Mouse (Mus musculus): ENCODE measurements around the gene Pigyl. TPM values are rescaled to one million over a fixed set of nuclear protein-coding genes. Genes with fewer than 3 reads are reported as not detected.
"Not testable (repeated sequence)": the region's sequence is repeated elsewhere in the genome, so short reads cannot be mapped to it uniquely, and the experiment has no call there.

Gene Pigyl
- polyA plus RNA-seq, 1 experiment, result 47.7 TPM

GRCm38 (mm10) chr9:22132220-22132619, 24.4 kb upstream of the Pigyl start:
- Histone ChIP-seq H3K4me3 (ENCODE audit: insufficient read depth, low read depth, low read length) (peak overlapping the region; percentile 62), H3K4me1 (ENCODE audit: control insufficient read depth, insufficient read depth, insufficient read length, low read length) (peaks cover 18% of the 10 kb centered on the region)

GRCm38 (mm10) chr9:22134246-22134890, 22.3 kb upstream of the Pigyl start:
- H3K27ac ChIP-seq (replicated peaks; ENCODE audit: low read depth, low read length), result peak overlapping the region; percentile 84
- H3K4me3 ChIP-seq (ENCODE audit: insufficient read depth, low read depth, low read length), result no peak overlapping the region
- H3K4me1 ChIP-seq (ENCODE audit: control insufficient read depth, insufficient read depth, insufficient read length, low read length), result peaks cover 21% of the 10 kb centered on the region

More at GRCm38 (mm10) chr9:22132220-22132619, 24.4 kb upstream of the Pigyl start:
- H3K27ac ChIP-seq (replicated peaks; ENCODE audit: low read depth, low read length), result peak overlapping the region; percentile 23

GRCm38 (mm10) chr9:22134988-22135643, 21.5 kb upstream of the Pigyl start:
- Histone ChIP-seq H3K4me3 (ENCODE audit: insufficient read depth, low read depth, low read length) (no peak overlapping the region), H3K4me1 (ENCODE audit: control insufficient read depth, insufficient read depth, insufficient read length, low read length) (peaks cover 21% of the 10 kb centered on the region), H3K27ac (replicated peaks; ENCODE audit: low read depth, low read length) (peak overlapping the region; percentile 96)

GRCm38 (mm10) chr9:22135644-22136390, 20.8 kb upstream of the Pigyl start, which contains the start of gene Acp5:
TSS of gene Acp5 (minus strand) at chr9:22135711.
- Histone ChIP-seq H3K4me3 (ENCODE audit: insufficient read depth, low read depth, low read length) (no peak within 1 kb of the TSS), H3K27ac (replicated peaks; ENCODE audit: low read depth, low read length) (peak within 1 kb of the TSS; percentile 96)

DNA sequence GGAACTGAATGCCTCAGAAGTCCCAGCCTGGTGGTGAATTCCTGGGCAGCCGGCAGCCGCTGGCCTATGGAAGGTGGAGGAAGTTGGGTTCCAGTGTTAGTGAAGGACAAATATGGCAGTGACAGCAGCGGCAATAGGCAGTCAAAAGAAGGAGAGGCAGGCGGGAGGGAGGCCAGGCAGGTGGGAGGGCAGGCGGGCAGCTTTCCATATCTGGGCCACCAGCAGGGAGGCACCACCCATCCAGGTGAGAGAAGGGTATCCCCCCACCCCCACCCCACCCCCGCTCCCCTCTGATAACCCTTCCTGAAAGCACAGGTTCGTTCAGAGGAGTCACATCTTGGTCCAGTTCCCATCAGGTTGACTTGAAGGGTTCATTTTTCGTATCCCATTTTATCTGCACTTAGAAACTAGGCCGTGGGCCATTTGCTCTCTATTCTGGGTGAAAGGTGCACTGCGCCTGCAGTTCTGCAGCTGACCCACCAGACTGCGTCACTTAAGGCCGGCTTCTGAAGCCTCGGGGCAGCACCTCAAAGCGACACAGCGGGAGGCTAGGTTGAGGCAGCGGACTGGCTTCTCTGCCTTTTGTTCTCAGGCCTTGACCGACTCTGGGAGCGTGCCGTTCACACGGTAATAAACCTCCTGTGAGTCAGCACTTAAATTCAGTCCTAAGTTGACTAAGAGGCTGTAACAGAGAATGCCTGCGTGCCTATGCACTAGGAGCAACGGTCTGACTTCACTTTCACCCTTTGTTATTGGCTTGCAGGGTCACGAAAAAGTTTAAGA, 19.7 kb upstream of the Pigyl start:
- Histone ChIP-seq H3K4me1 (ENCODE audit: control insufficient read depth, insufficient read depth, insufficient read length, low read length) (peaks cover 13% of the 10 kb centered on the region), H3K27ac (replicated peaks; ENCODE audit: low read depth, low read length) (peak overlapping the region; percentile 99), H3K4me3 (ENCODE audit: insufficient read depth, low read depth, low read length) (no peak overlapping the region)

More at GRCm38 (mm10) chr9:22135644-22136390, 20.8 kb upstream of the Pigyl start, which contains the start of gene Acp5:
- H3K4me1 ChIP-seq (ENCODE audit: control insufficient read depth, insufficient read depth, insufficient read length, low read length), result peaks cover 16% of the 10 kb centered on the region

GRCm38 (mm10) chr9:22138480-22138879, 18.2 kb upstream of the Pigyl start:
- no peak overlapping the region for H3K27ac ChIP-seq (replicated peaks; ENCODE audit: low read depth, low read length)
- peaks cover 13% of the 10 kb centered on the region for H3K4me1 ChIP-seq (ENCODE audit: control insufficient read depth, insufficient read depth, insufficient read length, low read length)
- no peak overlapping the region for H3K4me3 ChIP-seq (ENCODE audit: insufficient read depth, low read depth, low read length)

GRCm38 (mm10) chr9:22139746-22140145, 16.9 kb upstream of the Pigyl start:
- H3K4me1 ChIP-seq (ENCODE audit: control insufficient read depth, insufficient read depth, insufficient read length, low read length), result peaks cover 11% of the 10 kb centered on the region
- H3K27ac ChIP-seq (replicated peaks; ENCODE audit: low read depth, low read length), result no peak overlapping the region
- H3K4me3 ChIP-seq (ENCODE audit: insufficient read depth, low read depth, low read length), result no peak overlapping the region

GRCm38 (mm10) chr9:22143108-22144037, 13.3 kb upstream of the Pigyl start:
- Histone ChIP-seq H3K4me3 (ENCODE audit: insufficient read depth, low read depth, low read length) (no peak overlapping the region), H3K4me1 (ENCODE audit: control insufficient read depth, insufficient read depth, insufficient read length, low read length) (no peaks in the 10 kb centered on the region), H3K27ac (replicated peaks; ENCODE audit: low read depth, low read length) (no peak overlapping the region)

GRCm38 (mm10) chr9:22144304-22144965, 12.2 kb upstream of the Pigyl start:
- H3K27ac ChIP-seq (replicated peaks; ENCODE audit: low read depth, low read length), result no peak overlapping the region
- no peak overlapping the region for H3K4me3 ChIP-seq (ENCODE audit: insufficient read depth, low read depth, low read length)
- H3K4me1 ChIP-seq (ENCODE audit: control insufficient read depth, insufficient read depth, insufficient read length, low read length), result no peaks in the 10 kb centered on the region

DNA sequence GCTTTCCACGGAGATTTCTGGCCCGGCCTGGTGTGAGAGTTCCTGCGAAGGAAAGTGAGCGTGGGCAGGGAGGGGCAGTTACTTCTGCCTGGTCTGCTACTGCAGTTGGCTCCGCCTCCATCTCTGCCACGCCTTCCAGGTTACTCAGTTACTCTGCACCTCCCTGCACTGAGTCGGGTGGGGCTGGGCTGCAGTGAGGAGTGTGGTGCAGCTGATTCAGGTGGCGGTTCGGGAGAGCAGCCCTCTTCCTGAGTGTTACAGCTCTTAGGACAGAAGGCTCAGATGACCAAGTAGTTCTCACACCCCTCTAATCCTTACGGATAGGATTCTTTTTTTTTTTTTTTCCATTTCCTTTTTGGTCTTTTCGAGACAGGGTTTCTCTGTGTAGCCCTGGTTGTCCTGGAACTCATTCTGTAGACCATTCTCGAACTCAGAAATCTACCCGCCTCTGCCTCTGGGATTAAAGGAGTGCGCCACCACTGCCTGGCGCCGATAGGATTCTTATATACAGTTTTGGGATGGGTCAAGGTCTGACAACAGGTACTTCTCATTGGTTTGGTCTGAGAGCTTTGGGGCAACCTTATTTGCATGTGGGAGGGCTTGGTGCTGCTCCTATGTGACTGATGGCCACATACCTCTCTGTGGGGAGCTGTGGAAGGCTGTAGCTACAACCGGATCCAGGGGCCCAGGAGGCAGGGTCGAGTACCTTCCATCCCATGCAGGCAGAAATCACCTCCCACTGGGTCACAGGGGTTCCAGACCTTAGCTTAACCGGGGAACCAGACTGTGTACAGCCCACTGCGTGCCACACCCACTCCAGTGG, 7.0 kb upstream of the Pigyl start:
- Histone ChIP-seq H3K4me3 (ENCODE audit: insufficient read depth, low read depth, low read length) (no peak overlapping the region), H3K4me1 (ENCODE audit: control insufficient read depth, insufficient read depth, insufficient read length, low read length) (no peaks in the 10 kb centered on the region), H3K27ac (replicated peaks; ENCODE audit: low read depth, low read length) (no peak overlapping the region)

DNA sequence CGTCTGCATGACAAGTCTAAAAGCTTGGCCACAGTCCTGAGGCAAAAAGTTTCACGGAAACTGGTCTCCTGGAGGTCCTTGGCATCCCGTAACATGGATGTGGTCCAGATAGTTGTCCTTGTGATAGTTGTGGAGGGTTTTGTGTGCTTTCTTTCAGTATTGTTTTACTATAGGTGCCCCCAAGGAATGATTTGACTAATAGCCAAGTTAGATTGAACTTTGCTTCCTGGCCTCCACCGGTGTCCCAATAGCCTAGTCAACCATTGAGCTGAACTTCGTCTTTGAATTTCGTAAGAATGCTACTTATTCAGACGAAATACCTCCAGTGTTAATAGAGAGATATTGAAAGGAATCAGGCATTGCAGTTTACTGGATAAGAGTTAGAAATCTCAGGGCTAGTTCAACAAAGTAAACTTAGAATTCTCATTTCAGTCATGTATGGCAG, 6.4 kb upstream of the Pigyl start:
- not testable (repeated sequence) for H3K4me3 ChIP-seq (ENCODE audit: insufficient read depth, low read depth, low read length); H3K4me1 ChIP-seq (ENCODE audit: control insufficient read depth, insufficient read depth, insufficient read length, low read length)

GRCm38 (mm10) chr9:22150946-22151345, 5.7 kb upstream of the Pigyl start:
- no peak overlapping the region for H3K27ac ChIP-seq (replicated peaks; ENCODE audit: low read depth, low read length)

More for the DNA sequence above, 6.4 kb upstream of the Pigyl start:
- H3K27ac ChIP-seq (replicated peaks; ENCODE audit: low read depth, low read length), result not testable (repeated sequence)

DNA sequence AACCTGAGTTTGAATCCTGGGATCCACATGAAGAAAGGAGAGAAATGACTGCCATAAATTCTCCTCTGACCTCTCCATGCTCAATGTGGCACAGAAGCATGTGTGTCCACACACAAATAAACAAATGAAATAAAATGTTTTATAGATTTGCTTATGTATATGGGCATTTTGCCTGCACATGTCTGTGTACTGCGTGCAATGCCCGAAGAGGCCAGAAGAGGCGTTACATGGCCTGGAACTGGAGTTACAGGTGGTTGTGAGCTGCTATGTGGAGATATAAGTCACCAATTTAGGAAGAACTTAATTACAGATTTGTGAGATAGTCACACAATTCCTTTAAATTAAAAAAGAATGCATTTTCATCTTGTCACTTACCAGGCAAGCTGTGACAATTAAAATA, 2.8 kb upstream of the Pigyl start:
- H3K4me1 ChIP-seq (ENCODE audit: control insufficient read depth, insufficient read depth, insufficient read length, low read length), result peaks cover 4% of the 10 kb centered on the region
- H3K27ac ChIP-seq (replicated peaks; ENCODE audit: low read depth, low read length), result no peak overlapping the region
- no peak overlapping the region for H3K4me3 ChIP-seq (ENCODE audit: insufficient read depth, low read depth, low read length)

More at GRCm38 (mm10) chr9:22150946-22151345, 5.7 kb upstream of the Pigyl start:
- H3K4me3 ChIP-seq (ENCODE audit: insufficient read depth, low read depth, low read length), result no peak overlapping the region
- H3K4me1 ChIP-seq (ENCODE audit: control insufficient read depth, insufficient read depth, insufficient read length, low read length), result no peaks in the 10 kb centered on the region
